9 mouse cellular contexts compared by ENCODE assay signal in the genomic region with DNA sequence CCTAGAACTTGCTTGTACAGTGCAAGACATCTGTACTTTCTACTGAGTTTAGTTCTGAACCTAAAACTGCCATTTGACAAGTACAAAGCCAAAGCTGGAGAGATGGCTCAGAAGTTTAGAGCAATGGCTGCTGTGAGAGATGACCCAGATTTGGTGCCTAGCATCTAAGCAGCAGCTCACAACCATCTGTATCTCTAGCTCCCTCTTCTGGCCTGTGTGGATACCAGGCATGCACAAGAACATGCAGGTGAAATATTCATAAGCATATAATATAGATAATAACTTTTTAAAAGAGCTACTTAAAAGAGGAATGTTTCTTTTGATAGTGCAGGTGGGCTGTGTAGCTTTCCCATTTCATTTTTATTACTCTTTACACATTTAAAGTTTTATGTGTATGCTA. TPM values are rescaled to one million over a fixed set of nuclear protein-coding genes. Genes with fewer than 3 reads are reported as not detected.
DNase-seq lines count a peak whose midpoint lies in the region; ATAC-seq and TF ChIP-seq lines count a peak whose summit lies in the region.
"Had no signal": no experiment of that assay in that cellular context is flagged by ENCODE, and none has a peak within 500 bp of the region (broad histone marks: within the 10 kb centered on the region; RNA-seq: fewer than 3 reads in every experiment).

No protein-coding gene starts in this region.

- ATAC-seq in kidney, embryonic 14.5 days (ENCODE audit: low FRiP score, low TSS enrichment), result no peak
- ATAC-seq in activated CD4-positive, CD25-positive, alpha-beta regulatory T cell, adult 4 months, result no peak

- TF ChIP-seq POLR2A in brain, embryonic 14.5 days (IDR thresholded peaks at IDR 0.05; ENCODE audit: borderline replicate concordance, extremely low read depth, insufficient read depth, insufficient read length, poor library complexity, severe bottlenecking), result no peak

- H3K27me3 ChIP-seq in kidney, embryonic 14.5 days (ENCODE audit: control insufficient read depth, insufficient read depth, low read length), result no peaks in the 10 kb centered on the region

- H3K4me2 ChIP-seq in kidney, embryonic 14.5 days (replicated peaks; ENCODE audit: low read depth, low read length), result no peak overlapping the region

- intact Hi-C loops in left cerebral cortex, adult 2 months (cut with DNase I), result loop anchor here (1.0 kb wide), 1 partner anchor 138 kb away; no protein-coding TSS in a partner anchor

- peak; percentile 61; the same call in 1 of the 2 replicates for TF ChIP-seq CTCF in brain, embryonic 14.5 days (IDR thresholded peaks at IDR 0.05; ENCODE audit: borderline replicate concordance, extremely low read depth, insufficient read depth, insufficient read length)
- TF ChIP-seq CTCF in left cerebral cortex, adult 2 months (IDR thresholded peaks at IDR 0.05), result peak; percentile 78

- no peaks in the 10 kb centered on the region for H3K4me1 ChIP-seq in kidney, embryonic 14.5 days (ENCODE audit: control insufficient read depth, insufficient read depth, low read length)
- H3K4me1 ChIP-seq in ES-E14 (ENCODE audit: control insufficient read depth in 2 of 2, insufficient read depth in 2 of 2, low read length in 2 of 2, poor library complexity in 1 of 2), result no peaks in the 10 kb centered on the region

- peak; percentile 13 for DNase-seq in kidney, adult 11 months
- peak; percentile 16 for DNase-seq in ES-E14 (ENCODE audit: low read depth, low spot score)
- peak; percentile 56 for DNase-seq in brain, embryonic 14.5 days (ENCODE audit: low read depth)
- peak; percentile 9 for DNase-seq in gonadal fat pad, adult 2 months (ENCODE audit: low read depth)
- DNase-seq in left cerebral cortex, adult 2 months (ENCODE audit: extremely low spot score in 1 of 2, low spot score in 2 of 2), result peak in 1 of 2 experiments; percentile 20
- peak; percentile 29 to 40 for DNase-seq in right cerebral cortex, adult 2 months (ENCODE audit: low spot score in 2 of 2)

- H3K27ac ChIP-seq in kidney, embryonic 14.5 days (ENCODE audit: low read depth, low read length), result no peak overlapping the region
- H3K27ac ChIP-seq in ES-E14 (ENCODE audit: insufficient read depth, low read depth, low read length, poor library complexity, severe bottlenecking), result no peak overlapping the region
- no peak overlapping the region for H3K27ac ChIP-seq in left cerebral cortex, adult 2 months

- no peaks in the 10 kb centered on the region for H3K36me3 ChIP-seq in kidney, embryonic 14.5 days (ENCODE audit: control insufficient read depth, insufficient read depth, low read length)
- no peaks in the 10 kb centered on the region for H3K36me3 ChIP-seq in ES-E14 (ENCODE audit: control insufficient read depth, insufficient read depth, low read length, poor library complexity, severe bottlenecking)

- in situ Hi-C loops in ES-E14 (cut with MboI; ENCODE audit: low sequenced_read_pairs in 2 of 2, unreplicated experiment in 2 of 2), result no loop called here

- no peak overlapping the region for H3K4me3 ChIP-seq in kidney, embryonic 14.5 days (ENCODE audit: low read length)
- no peak overlapping the region for H3K4me3 ChIP-seq in ES-E14 (ENCODE audit: insufficient read depth in 1 of 2, low read depth in 1 of 2, low read length in 2 of 2, poor library complexity in 1 of 2, severe bottlenecking in 1 of 2)
- no peak overlapping the region for H3K4me3 ChIP-seq in left cerebral cortex, adult 2 months
- H3K4me3 ChIP-seq: erythroblast, embryonic 14.5 days had no signal

- H3K9me3 ChIP-seq in kidney, embryonic 14.5 days (ENCODE audit: control insufficient read depth, low read length), result no peaks in the 10 kb centered on the region
- no peaks in the 10 kb centered on the region for H3K9me3 ChIP-seq in ES-E14 (ENCODE audit: control insufficient read depth, insufficient read depth, low read depth, low read length)

- H3K9ac ChIP-seq in kidney, embryonic 14.5 days (ENCODE audit: low read depth, low read length), result no peak overlapping the region
- no peak overlapping the region for H3K9ac ChIP-seq in ES-E14 (ENCODE audit: insufficient read depth, low read depth, low read length, poor library complexity, severe bottlenecking)

TF ChIP-seq in ES-E14, 5 proteins besides CTCF, POLR2A, EP300 and RAD21:
- peak; percentile 63; the same call in 1 of the 2 replicates for TF ChIP-seq ZC3H11A (IDR thresholded peaks at IDR 0.05; ENCODE audit: borderline replicate concordance, low read depth, low read length)
- no peak for TF ChIP-seq MAFK (IDR thresholded peaks at IDR 0.05; ENCODE audit: insufficient read depth, low read depth, low read length)
- no peak for TF ChIP-seq CHD2 (IDR thresholded peaks at IDR 0.05; ENCODE audit: low read depth, low read length)
- no peak for TF ChIP-seq ZNF384 (IDR thresholded peaks at IDR 0.05; ENCODE audit: low read depth, low read length)
- no peak for TF ChIP-seq HCFC1 (IDR thresholded peaks at IDR 0.05; ENCODE audit: borderline replicate concordance, insufficient read depth, low read length)

RNA-seq across cellular contexts. Expression of a gene that starts 15.0 kb away (rescaled TPM):
- polyA plus RNA-seq in kidney, embryonic 14.5 days (2014; fragmentation: Nextera tagmentation; extraction: Ambion mirVana), result not detected in 2 replicates
- total RNA-seq in ES-E14 (2012; rRNA removed), result not detected in 2 replicates
- not detected in 2 replicates for polyA plus RNA-seq in brain, embryonic 14.5 days (2012; rRNA removed)
- polyA plus RNA-seq in gonadal fat pad, adult 2 months (2012; rRNA removed), result 0.28 and 15.0 TPM in 2 replicates
- total RNA-seq in left cerebral cortex, adult 2 months (2021), result not detected
- polyA plus RNA-seq in activated CD4-positive, CD25-positive, alpha-beta regulatory T cell, adult 4 months (2017; shearing (Covaris generic)), result not detected
- polyA plus RNA-seq: erythroblast, embryonic 14.5 days had no signal

RNA-seq across cellular contexts. Expression of a gene that starts 37.7 kb away (rescaled TPM):
- not detected in 2 replicates for polyA plus RNA-seq in kidney, embryonic 14.5 days (2014; fragmentation: Nextera tagmentation; extraction: Ambion mirVana)
- not detected in 2 replicates for total RNA-seq in ES-E14 (2012; rRNA removed)
- polyA plus RNA-seq in brain, embryonic 14.5 days (2012; rRNA removed), result not detected in 2 replicates
- not detected in 2 replicates for polyA plus RNA-seq in gonadal fat pad, adult 2 months (2012; rRNA removed)
- not detected for total RNA-seq in left cerebral cortex, adult 2 months (2021)
- not detected for polyA plus RNA-seq in activated CD4-positive, CD25-positive, alpha-beta regulatory T cell, adult 4 months (2017; shearing (Covaris generic))
- polyA plus RNA-seq: erythroblast, embryonic 14.5 days had no signal

RNA-seq across cellular contexts. Expression of a gene that starts 42.0 kb away (rescaled TPM):
- polyA plus RNA-seq in kidney, embryonic 14.5 days (2014; fragmentation: Nextera tagmentation; extraction: Ambion mirVana), result not detected in 2 replicates
- total RNA-seq in ES-E14 (2012; rRNA removed), result 1.2 TPM in 1 of 2 replicates, not detected in the other
- polyA plus RNA-seq in brain, embryonic 14.5 days (2012; rRNA removed), result not detected in 2 replicates
- not detected in 2 replicates for polyA plus RNA-seq in gonadal fat pad, adult 2 months (2012; rRNA removed)
- not detected for total RNA-seq in left cerebral cortex, adult 2 months (2021)
- not detected for polyA plus RNA-seq in activated CD4-positive, CD25-positive, alpha-beta regulatory T cell, adult 4 months (2017; shearing (Covaris generic))
- polyA plus RNA-seq: erythroblast, embryonic 14.5 days had no signal
